Mouse (Mus musculus) CD4-positive, CD25-positive, alpha-beta regulatory T cell, adult 4 months (primary cell): ENCODE measurements around the gene Agpat3. TPM values are rescaled to one million over a fixed set of nuclear protein-coding genes. Genes with fewer than 3 reads are reported as not detected.
A peak's percentile ranks its signal among the peaks of the same experiment; 100 is the strongest.

Experiments
- ATAC-seq: one replicate; pipeline ENCODE4 v1.8.0; 2017
- polyA plus RNA-seq, 2 experiments: library from polyadenylated mRNA; unstranded; fragments of 100-300 nt; shearing (Covaris generic); gene quantifications; one replicate each; pipeline ENCODE4 v1.2.1; 2017

Gene Agpat3
- polyA plus RNA-seq, 2 experiments from 2014 or later, result 94.4 to 115 TPM

DNA sequence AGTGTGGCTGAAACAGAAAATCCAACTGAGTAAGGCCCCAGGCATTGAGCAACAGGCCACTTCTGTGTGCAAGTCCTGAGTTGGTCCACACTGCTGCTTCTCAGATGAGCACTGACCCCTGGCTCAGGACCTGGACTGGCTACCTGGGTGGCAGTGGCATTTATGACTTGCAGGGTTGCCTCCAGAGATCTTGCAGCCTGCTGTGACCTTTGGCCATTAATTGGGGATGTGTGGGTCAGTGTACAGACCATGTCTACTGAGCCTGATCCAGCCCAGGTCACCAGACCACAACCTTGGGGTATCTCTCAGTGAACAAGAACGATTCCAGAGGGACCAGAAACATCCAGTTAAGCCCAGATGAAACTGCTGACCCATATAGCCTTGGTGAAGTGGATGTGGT lies 58.7 kb downstream of the Agpat3 start:
- no peak for ATAC-seq

DNA sequence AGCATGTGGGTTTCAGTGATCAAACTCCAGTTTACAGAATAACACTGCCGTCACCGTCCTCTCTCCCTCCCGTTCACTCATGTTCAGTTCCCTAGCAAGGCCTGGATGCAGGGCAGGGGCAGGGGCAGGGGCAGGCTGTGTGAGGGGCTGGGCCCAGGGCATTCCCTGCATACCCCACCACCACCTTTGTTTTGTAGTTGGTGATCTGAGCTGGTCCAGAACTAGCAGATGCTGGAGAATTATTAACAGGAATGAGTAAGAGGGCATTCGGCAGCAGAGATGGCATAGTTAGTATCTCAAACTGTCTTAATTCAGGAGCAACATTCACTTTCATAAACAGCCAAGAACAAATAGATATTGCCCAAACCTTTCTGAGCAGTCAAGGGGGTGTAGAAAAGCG lies 59.9 kb downstream of the Agpat3 start:
- ATAC-seq, result no peak

DNA sequence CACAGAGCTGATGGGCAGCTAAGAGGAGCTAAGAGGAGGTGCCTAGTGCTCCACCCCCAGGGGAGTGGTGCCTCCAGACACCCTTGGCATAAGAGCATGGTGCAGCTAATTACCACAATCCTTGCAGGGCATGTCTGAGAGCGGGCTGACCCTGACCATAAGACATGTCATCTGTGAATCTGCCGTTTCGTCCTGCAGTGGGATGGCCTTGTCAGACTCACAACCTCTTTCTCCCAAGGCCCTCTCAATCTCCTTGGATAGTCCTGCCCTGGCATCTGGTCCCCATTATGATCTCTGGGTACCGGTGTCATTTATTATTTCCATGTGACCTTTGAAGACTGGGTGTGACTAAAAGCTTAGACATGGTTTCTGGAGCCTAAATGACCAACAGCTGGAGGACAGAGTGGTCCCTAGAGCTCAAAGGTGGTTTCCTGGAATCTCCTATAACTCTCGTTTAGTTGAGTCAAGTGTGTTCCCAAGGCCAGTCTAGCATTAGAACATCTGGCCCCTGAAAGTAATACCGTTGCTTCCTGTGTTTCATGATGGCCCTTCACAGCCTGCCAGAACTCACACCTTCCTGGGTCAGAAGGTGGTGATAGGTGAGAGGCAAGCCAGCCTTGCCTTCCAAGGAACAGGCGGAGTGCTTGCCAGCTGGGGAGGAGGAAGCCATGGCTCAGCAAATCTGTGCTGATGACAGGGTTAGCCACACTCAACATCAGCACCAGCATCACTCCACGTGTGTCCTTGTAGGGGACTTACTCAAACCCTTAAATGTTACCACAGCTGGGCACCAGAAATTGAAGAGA lies 61.4 kb downstream of the Agpat3 start:
- ATAC-seq, result no peak

DNA sequence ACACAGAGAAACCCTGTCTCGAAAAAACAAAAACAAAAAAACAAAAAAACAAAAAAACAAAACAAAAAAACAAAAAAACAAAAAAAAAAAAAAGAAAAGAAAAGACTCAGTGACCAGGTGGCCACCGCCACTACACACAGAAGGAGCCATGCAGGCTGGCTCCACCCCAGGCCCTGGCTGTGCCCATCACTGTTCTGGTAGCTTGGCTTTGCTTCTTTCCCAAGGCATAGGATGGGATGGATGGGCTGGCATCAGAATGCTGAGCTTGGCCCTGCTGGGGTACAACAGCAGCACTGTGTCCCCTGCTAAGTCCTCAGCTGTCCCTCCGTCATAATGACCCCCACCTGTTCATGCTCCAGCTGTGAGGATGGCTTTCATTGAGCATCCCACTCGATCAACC lies 63.4 kb downstream of the Agpat3 start:
- ATAC-seq, result no peak

DNA sequence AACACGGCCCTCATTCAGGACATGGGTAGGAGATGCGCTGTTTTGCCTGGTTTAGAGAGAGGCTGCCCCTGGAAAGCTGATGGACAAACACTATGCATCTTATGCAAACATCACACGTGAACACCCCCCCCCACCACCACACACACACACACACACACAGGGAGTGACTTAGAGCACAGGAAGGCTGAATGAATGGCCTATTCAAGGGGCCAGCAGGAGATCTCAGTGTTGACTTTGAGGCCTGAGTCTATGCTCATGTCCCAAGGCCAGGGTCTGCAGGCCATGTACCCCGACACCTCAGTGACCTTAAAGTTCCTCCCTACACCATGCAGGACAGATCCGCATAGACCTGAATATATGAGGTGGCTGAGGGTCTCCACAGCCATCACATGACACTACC lies 64.2 kb downstream of the Agpat3 start:
- no peak for ATAC-seq

DNA sequence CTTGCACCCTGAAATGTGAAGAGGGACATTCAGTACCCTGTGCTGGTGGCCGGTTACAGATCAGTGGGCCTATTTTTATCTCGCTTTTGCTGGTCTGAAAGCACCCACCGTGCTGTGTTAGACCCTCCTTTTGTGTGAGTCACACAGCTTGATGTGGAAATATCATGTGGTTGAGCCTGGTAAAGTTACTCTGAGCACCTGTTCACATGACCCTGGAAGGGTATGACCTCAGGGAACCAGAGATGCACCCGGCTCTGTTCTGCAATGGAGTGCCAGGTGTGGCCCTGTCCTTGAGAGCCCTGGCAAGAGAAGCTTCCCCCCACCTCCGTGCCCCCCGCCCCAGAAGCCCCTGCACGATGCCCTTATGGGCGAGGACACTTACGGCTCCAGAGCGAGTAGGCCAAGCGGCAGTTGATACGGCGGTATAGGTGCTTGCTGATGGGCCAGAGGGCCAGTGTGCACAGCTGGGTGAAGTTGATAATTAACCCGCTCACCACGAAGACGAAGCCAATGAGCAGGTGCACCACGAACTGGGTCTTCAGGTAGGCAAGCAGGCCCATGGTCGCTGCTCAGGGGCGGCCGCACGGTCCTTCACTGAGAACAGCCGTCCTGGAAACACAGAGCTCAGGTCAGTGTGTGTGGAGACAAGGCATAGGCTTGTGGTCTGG lies 64.7 kb downstream of the Agpat3 start:
- ATAC-seq, result no peak

DNA sequence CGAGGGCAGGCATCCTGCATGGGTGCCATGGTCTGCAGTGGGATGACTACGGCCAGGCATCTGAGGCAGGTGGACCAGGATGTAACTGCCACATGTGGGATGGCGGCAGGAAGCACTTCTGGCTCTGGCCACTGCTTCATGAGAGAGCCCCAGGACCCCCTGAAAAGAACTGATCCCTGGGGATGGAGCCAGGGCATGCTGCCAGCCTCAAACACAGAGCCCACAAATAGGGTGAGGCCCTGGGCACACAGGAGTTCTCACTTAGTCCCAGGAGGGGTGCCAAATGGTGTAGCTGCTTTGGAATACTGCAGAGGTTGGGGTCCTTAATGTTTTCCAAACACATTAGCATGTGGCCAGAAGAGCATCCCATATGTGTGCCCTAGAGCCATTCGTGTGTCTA lies 66.3 kb downstream of the Agpat3 start:
- ATAC-seq, result no peak

DNA sequence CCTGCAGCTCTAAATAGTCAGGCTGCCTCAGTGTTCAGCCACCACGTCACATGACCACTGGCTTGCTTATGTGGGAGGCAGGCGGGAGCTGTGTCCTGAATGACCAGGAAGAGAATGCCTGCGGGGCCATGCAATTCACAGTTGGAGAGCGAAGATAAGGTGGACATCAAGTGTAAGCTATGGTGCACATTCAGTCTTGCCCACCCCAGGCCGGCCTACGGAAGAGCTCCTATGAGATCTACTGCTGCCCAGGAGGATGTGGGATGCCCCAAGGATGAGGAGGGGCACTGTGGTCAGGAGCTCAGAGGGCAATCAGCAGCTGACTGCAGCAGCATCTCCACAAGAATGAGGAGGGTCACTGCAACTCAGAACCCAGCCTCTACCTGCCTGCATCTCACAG lies 66.9 kb downstream of the Agpat3 start:
- no peak for ATAC-seq

DNA sequence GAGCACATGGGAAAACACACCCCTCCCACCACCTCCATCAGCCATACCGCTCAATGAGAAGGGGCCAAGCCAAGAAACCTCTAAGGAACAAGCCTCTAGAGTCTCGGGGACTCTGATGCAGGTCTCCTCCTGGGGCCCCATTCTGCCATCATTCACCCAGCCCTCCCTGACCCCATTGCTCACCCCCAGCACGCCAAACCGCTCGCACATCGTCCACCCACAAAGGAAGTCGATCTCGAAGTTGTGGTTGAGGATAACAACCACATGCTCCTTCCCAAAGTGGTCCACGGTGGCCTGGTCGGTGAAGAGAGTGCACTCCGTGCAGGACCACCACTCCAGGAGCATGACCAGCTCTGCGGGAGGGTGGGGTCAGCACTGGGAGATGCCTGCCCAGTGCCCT lies 67.5 kb downstream of the Agpat3 start:
- ATAC-seq, result no peak

DNA sequence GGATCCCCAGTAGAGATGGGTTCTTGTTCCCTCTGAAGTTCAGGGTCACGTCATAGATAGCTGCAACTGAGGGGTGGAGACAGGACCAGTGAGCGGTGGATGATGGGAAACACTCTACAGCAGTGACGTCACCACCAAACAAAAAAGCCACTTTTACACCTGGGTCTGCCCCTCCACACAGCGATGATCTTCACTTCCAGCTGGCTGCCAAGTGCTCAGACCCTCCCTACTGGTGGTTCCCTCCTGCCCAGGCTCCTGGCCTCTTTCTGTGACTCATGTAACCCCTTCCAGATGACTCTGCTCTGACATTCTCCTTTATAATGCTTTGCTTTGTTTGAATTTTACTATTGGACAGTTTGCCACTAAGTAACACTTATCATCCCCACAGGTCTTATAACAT lies 69.9 kb downstream of the Agpat3 start:
- ATAC-seq, result no peak

DNA sequence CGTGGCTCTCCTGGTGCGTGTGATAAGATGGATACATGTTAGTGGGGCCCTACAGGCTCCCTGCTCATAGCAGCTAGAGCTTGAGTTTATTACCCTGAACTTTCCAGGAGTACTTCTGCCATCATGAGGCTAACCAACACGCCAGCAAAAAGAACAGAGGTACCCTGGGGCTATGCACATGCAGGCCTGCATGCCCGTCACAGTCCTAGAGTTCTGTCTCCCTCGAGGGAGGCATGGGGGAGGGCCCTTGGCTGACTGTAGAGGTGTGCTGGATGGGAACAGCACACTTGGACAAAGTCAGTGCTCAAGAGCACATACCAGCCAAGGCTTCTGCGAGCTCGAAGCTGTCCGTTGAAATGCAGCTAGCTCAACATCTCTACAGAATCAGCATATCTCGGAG lies 71.8 kb downstream of the Agpat3 start:
- no peak for ATAC-seq

DNA sequence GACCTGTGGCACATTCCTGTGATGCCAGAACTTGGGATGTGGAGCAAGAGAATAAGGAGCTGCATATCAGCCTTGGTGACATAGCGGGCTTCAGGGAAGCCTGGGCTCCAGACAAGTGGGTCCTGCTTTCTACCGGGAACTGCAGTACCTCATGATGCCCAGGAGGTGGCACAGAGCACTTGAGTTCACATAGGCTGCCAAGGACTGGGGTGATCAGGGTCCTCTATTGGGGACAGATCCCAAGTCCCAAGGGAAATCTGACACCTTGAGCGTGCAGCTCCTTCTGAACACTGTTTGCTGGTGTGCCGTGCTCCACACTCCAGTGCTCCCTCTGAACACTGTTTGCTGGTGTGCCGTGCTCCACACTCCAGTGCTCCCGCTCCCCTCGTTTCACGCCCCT lies 73.1 kb downstream of the Agpat3 start:
- peak; percentile 79 for ATAC-seq

DNA sequence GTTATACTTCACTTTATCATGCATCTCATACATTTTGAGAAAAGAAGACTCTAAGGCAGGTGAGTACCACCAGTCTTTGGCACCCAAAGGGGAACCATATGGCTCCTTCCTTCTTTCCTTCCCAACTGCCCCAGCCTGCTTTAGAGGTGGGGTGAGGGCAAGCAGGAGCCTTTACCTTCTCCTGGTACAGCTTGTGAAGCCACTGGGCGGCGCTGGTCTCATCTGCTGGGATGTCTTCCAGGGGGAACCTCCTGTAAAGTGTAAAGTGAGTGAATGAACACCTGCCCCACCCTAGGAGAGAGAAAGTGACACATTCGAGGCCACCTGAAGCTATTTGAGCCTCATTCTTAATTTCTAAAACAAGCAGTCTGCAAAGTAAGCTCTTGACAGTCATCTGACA lies 74.5 kb downstream of the Agpat3 start:
- no peak for ATAC-seq

DNA sequence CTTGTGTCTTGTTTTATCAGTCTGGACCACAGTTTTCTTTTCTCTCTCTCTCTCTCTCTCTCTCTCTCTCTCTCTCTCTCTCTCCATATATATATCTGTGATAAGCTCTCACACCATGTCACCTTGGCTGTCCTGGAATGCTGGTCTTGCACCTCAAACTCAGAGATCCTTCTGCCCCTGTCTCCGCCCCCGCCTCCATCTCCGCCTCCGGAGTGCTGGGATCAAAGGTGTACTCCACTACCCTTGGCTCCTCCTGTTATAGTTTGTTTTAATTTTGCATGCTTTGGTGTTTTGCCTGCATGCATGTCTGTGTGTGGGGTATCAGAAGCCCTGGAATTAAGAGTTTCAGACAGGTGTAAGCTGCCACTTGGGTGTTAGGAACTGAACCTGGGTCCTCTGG lies 76.0 kb downstream of the Agpat3 start:
- no peak for ATAC-seq

DNA sequence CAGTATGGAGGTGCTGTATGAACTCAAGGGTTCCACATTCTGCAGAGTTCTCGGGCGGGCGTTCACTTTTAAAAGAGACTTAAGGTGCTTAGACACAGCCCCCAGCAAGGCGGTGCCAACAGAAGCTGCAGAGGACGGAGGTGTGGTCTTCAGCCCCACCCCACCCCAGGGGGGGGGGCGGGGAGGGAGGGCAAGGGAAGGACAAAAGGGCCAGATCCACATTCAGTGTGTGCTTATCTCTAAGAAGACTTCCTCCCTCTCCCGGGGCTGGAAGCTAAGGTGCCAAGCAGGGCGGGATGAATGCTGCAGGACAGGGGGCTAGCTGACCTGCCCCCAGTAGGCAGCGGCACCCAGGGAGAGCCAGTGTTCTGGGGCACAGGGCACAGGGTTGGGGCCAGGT lies 79.4 kb downstream of the Agpat3 start:
- no peak for ATAC-seq

DNA sequence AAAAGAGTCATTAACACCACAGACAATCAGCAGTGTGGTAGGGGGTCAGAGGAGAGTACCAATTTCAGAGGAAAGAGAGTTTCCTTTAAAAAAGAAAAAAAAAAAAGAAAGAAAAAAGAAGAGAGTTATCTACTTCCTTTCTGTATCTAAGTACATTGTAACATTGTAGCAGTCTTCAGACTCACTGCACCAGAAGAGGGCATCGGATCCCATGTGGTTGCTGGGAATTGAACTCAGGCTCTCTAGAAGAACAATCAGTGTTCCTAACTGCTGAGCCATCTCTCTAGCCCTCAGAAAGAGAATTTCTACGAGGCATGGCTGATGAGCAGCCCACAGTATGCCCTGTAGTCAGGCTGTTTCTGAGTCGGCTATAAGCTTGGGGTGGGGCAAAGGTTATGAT lies 86.4 kb downstream of the Agpat3 start:
- no peak for ATAC-seq

DNA sequence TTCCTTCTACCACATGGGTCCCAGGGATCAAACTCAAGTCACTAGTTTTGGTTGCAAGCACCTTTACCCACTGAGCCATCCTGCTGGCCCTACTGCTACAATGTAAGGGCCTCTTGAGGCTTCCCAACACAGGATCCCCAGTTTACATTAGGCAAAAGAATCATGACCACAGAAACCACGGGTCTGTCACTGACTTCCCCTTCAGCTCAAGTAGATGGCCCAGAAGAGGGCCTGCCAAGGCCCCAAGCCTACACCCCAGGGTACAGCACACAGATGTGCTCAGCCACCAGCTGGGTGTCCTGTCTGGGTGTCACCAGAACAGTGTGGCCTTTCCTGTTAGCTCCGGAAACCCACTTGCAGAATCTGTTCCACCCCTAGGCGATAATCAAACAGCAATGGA lies 87.6 kb downstream of the Agpat3 start:
- no peak for ATAC-seq

DNA sequence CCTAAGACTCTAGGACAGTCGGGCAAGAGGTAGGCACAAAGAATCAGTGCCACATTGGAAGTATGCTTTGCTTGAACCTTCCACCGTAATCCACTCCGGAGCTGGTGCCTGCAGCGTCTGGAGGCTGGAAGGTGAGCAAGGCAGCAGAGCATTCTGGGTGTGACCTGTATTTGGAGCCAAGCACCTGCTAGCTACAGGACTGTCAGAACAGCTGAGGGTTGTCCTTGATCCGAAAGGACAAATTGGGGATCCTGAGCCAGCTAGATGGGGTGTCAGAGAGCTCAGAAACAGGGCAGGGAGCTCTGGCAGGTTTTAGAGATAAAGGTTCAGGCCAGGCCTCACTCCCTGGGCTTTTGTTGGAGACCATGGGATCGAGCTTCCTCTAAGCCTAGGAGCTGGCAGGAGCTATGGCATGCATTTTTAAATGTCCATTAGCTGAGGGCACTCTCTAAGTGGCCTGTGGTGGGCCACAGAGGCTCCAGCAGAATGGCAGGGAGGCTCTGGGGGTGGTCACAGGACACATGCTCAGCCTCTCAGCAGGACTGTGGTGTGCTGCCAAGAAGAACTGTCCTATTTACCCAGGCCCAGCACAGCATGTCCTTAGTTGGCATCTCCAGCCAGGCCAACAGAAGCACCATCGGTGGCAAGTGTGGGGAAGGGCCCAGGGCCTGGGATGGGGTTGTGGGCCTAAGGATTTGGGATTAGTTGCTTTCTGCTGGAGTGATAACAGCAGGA lies 91.2 kb downstream of the Agpat3 start:
- ATAC-seq, result no peak

DNA sequence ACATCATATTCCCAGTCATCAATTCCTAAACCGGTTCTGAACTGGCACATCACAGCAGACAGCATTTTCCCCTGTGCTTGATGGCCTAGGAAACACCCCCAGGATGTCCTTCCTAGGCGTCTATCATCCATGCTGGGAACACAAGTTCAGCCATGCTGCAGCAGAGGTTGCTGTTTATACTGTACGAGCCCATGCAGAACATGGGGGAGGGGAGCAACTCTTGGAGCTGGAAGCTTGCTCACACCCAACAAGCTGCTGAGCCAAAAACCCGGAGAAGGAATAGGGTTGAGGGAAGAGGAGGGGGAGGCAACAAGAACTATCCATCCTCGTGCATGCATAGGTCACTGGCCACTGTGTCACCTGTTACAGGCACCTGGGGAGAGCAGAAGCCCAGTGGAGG lies 92.0 kb downstream of the Agpat3 start:
- no peak for ATAC-seq

DNA sequence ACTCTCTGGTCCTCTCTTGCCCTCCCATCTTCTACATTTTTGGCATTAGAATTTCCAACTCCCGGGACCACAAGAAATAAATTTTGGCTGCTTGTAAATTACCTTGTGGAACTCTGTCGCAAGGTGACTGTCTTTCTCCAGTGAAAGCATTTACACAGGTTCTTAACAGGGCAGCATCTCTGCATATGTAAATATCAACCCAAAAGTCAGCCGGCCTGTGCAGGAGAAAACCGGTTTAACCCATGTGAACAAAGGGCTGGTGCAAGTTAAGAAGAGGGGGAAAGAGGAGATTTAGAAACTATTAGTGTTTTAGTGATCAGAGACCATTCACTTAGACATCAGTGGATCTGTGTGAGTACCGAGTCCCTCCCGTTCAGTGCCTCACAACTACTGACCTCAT lies 92.6 kb downstream of the Agpat3 start:
- ATAC-seq, result no peak

DNA sequence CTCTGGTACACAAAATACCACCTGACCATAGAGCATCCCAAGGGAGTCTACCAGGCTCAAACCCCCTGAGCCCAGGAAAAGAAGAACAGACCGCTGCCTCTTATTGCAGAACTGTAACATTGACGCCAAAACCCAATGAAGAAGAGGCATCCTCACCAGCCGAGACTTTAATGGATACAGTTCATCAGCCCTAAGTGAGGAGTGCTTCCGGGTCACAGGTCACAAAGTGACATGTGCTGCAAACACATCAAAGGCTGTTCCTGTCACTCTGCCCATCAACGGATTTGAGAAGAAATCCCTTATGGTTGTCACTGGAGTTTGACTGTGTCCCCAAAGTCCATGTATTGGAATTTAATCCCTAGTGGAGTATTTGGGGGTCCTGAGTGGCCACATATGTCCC lies 93.1 kb downstream of the Agpat3 start:
- ATAC-seq, result no peak

DNA sequence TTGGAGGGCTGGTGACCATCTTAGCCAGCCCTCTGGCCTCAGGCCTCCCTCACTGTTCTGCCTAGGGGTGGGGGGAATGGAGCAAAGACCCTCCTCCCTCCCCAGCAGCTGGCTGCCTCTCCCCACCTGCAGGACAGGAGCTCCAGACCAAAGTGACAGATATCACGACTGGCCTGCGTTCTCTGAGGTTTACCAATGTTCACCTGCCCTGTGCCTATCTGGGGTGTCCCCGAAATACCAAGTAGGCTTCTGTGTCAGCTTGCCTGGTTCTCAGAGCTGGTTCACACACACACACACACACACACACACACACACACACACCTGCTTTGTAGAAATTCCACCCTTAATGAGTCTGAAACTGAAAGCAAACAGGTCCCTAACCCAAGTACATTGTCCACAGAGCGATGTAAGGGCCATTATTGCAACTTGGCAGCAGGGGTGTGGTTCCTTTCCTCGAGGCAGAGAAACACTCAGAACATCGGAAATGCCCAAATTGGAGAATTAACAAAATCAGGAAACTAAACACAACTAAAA lies 94.1 kb downstream of the Agpat3 start:
- ATAC-seq, result no peak

DNA sequence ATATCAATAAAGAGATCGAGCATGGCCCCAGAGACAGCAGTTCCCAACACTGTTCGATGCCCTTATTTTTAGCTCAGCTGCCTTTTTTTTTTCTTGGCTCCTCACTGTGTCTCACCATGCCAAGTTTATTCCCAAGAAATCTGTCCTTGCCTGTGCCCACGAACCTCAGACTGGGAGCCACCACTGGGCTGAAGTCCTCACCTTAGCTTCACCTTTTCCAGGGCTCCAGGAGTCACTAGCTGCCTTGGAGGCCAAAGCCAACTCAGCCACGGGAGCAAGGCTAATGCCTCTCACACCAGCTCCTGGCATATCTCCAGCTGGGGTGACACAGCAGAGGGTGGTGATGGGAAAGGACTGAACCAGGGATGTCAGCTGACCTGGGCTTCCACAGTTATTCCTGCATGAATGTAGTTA lies 96.6 kb downstream of the Agpat3 start:
- no peak for ATAC-seq

DNA sequence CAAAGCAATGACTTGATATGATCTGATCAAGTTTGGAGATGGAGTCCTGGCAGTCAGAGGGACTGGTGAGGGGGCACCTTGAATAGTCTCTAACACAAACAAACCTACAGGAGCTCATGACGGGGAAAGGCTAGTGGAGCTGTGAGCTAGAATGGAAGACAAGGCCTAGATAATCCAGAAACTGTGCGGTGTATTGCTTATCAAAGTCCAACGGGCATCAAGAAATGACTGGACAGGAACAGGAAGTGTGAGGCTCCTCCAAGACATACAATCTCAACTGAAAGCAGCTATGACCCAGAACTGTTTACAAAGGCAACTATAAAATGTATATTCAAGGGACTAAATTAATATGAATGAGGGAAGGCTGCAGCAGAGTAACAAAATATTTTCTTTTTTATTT lies 105.1 kb downstream of the Agpat3 start:
- no peak for ATAC-seq
